In genomic region chr4:82435716-82436115, GRCm38 (mm10) we compare ENCODE assay signal across 9 mouse cellular contexts.
DNase-seq lines count a peak whose midpoint lies in the region; ATAC-seq and TF ChIP-seq lines count a peak whose summit lies in the region.
"Had no signal": no experiment of that assay in that cellular context is flagged by ENCODE, and none has a peak within 500 bp of the region (broad histone marks: within the 10 kb centered on the region; RNA-seq: fewer than 3 reads in every experiment).

No protein-coding gene starts in this region.

- WGBS in midbrain, postnatal 0 days, result 68% methylated on average over 5 of the region's 5 CpGs
- 51% methylated on average over 5 of the region's 5 CpGs for WGBS in midbrain, embryonic 15.5 days
- 24% methylated on average over 5 of the region's 5 CpGs for WGBS in forebrain, postnatal 0 days
- 58% methylated on average over 5 of the region's 5 CpGs for WGBS in kidney, embryonic 16.5 days
- 40% methylated on average over 5 of the region's 5 CpGs for WGBS in midbrain, embryonic 16.5 days

- no peak overlapping the region for H3K27ac ChIP-seq in midbrain, postnatal 0 days (ENCODE audit: low read depth, low read length)
- no peak overlapping the region for H3K27ac ChIP-seq in midbrain, embryonic 15.5 days
- no peak overlapping the region for H3K27ac ChIP-seq in forebrain, postnatal 0 days (ENCODE audit: low read depth, low read length)
- H3K27ac ChIP-seq in kidney, embryonic 16.5 days (ENCODE audit: low read length), result peak overlapping the region; percentile 68; the same call in 1 of the 2 replicates
- no peak overlapping the region for H3K27ac ChIP-seq in midbrain, embryonic 16.5 days (ENCODE audit: low read length)
- H3K27ac ChIP-seq: midbrain, embryonic 12.5 days had no signal

- DNase-seq in midbrain, postnatal 0 days (ENCODE audit: low spot score), result no peak
- DNase-seq in forebrain, postnatal 0 days, result no peak
- DNase-seq in c-Kit-positive CD71-positive TER-119-positive erythroid progenitor cells, embryonic 14.5 days (ENCODE audit: low spot score), result no peak
- DNase-seq in layer of hippocampus, adult 9-10 months (ENCODE audit: low spot score), result no peak

- no peaks in the 10 kb centered on the region; the same call in 1 of the 2 replicates for H3K4me1 ChIP-seq in midbrain, postnatal 0 days (ENCODE audit: insufficient read depth, low read length)
- H3K4me1 ChIP-seq in midbrain, embryonic 15.5 days, result peaks cover 15% of the 10 kb centered on the region; the same call in 1 of the 2 replicates
- H3K4me1 ChIP-seq in forebrain, postnatal 0 days (ENCODE audit: insufficient read depth), result peaks cover 31% of the 10 kb centered on the region
- H3K4me1 ChIP-seq in kidney, embryonic 16.5 days (ENCODE audit: insufficient read depth, low read length), result peaks cover 26% of the 10 kb centered on the region
- peaks cover 11% of the 10 kb centered on the region for H3K4me1 ChIP-seq in midbrain, embryonic 16.5 days (ENCODE audit: control insufficient read depth, insufficient read depth, low read length)

- no peak for TF ChIP-seq POLR2A in myocyte (IDR thresholded peaks at IDR 0.05; ENCODE audit: insufficient read length, low read depth)

- H3K9me3 ChIP-seq in midbrain, postnatal 0 days (ENCODE audit: low read length), result no peaks in the 10 kb centered on the region
- no peaks in the 10 kb centered on the region for H3K9me3 ChIP-seq in midbrain, embryonic 15.5 days
- no peaks in the 10 kb centered on the region for H3K9me3 ChIP-seq in forebrain, postnatal 0 days (ENCODE audit: low read length)
- H3K9me3 ChIP-seq in kidney, embryonic 16.5 days (ENCODE audit: low read length), result no peaks in the 10 kb centered on the region
- H3K9me3 ChIP-seq in midbrain, embryonic 16.5 days (replicated peaks; ENCODE audit: control insufficient read depth, low read length, poor library complexity, severe bottlenecking), result no peaks in the 10 kb centered on the region
- H3K9me3 ChIP-seq: midbrain, embryonic 12.5 days had no signal

- peak; percentile 13; the same call in 1 of the 2 replicates for ATAC-seq in midbrain, postnatal 0 days (ENCODE audit: low FRiP score)
- ATAC-seq in midbrain, embryonic 15.5 days (replicated peaks), result no peak
- peak; percentile 37 for ATAC-seq in forebrain, postnatal 0 days
- ATAC-seq in kidney, embryonic 16.5 days (ENCODE audit: low FRiP score, low TSS enrichment), result peak; percentile 86
- ATAC-seq in midbrain, embryonic 16.5 days, result no peak

- no peak overlapping the region for H3K9ac ChIP-seq in midbrain, postnatal 0 days (replicated peaks; ENCODE audit: low read length, poor library complexity, severe bottlenecking)
- H3K9ac ChIP-seq in midbrain, embryonic 15.5 days, result no peak overlapping the region
- no peak overlapping the region for H3K9ac ChIP-seq in forebrain, postnatal 0 days
- no peak overlapping the region for H3K9ac ChIP-seq in kidney, embryonic 16.5 days (replicated peaks; ENCODE audit: low read length)
- H3K9ac ChIP-seq in midbrain, embryonic 16.5 days (ENCODE audit: low read depth, low read length), result no peak overlapping the region
- H3K9ac ChIP-seq: midbrain, embryonic 12.5 days had no signal

- H3ac ChIP-seq in myocyte (ENCODE audit: control insufficient read depth, insufficient read length), result no peak overlapping the region

- H3K4me3 ChIP-seq in midbrain, postnatal 0 days (ENCODE audit: low read depth, low read length), result no peak overlapping the region
- H3K4me3 ChIP-seq in midbrain, embryonic 15.5 days, result no peak overlapping the region
- no peak overlapping the region for H3K4me3 ChIP-seq in forebrain, postnatal 0 days (ENCODE audit: low read depth, low read length)
- no peak overlapping the region for H3K4me3 ChIP-seq in kidney, embryonic 16.5 days (ENCODE audit: low read length)
- no peak overlapping the region for H3K4me3 ChIP-seq in myocyte
- no peak overlapping the region for H3K4me3 ChIP-seq in midbrain, embryonic 16.5 days (ENCODE audit: low read depth, low read length)
- H3K4me3 ChIP-seq: midbrain, embryonic 12.5 days had no signal

- H3K27me3 ChIP-seq in midbrain, postnatal 0 days (ENCODE audit: insufficient read depth, low read length), result no peaks in the 10 kb centered on the region
- no peaks in the 10 kb centered on the region for H3K27me3 ChIP-seq in midbrain, embryonic 15.5 days (replicated peaks)
- no peaks in the 10 kb centered on the region for H3K27me3 ChIP-seq in forebrain, postnatal 0 days (ENCODE audit: insufficient read depth, low read length)
- H3K27me3 ChIP-seq in kidney, embryonic 16.5 days (ENCODE audit: insufficient read depth, low read length), result no peaks in the 10 kb centered on the region
- no peaks in the 10 kb centered on the region for H3K27me3 ChIP-seq in myocyte (ENCODE audit: control insufficient read depth, insufficient read depth, insufficient read length)
- no peaks in the 10 kb centered on the region for H3K27me3 ChIP-seq in midbrain, embryonic 16.5 days (ENCODE audit: control insufficient read depth, insufficient read depth, low read depth, low read length)
- H3K27me3 ChIP-seq: midbrain, embryonic 12.5 days had no signal

- H3K36me3 ChIP-seq in midbrain, postnatal 0 days (ENCODE audit: insufficient read depth, low read length), result no peaks in the 10 kb centered on the region
- H3K36me3 ChIP-seq in midbrain, embryonic 15.5 days (replicated peaks), result no peaks in the 10 kb centered on the region
- H3K36me3 ChIP-seq in forebrain, postnatal 0 days (ENCODE audit: insufficient read depth), result no peaks in the 10 kb centered on the region
- no peaks in the 10 kb centered on the region for H3K36me3 ChIP-seq in kidney, embryonic 16.5 days (ENCODE audit: insufficient read depth, low read length)
- no peaks in the 10 kb centered on the region for H3K36me3 ChIP-seq in myocyte (ENCODE audit: control insufficient read depth, insufficient read depth)
- no peaks in the 10 kb centered on the region for H3K36me3 ChIP-seq in midbrain, embryonic 16.5 days (ENCODE audit: control insufficient read depth, insufficient read depth, low read length)
- H3K36me3 ChIP-seq: midbrain, embryonic 12.5 days had no signal

- no peak overlapping the region for H3K4me2 ChIP-seq in midbrain, postnatal 0 days (ENCODE audit: low read depth, low read length, poor library complexity, severe bottlenecking)
- H3K4me2 ChIP-seq in midbrain, embryonic 15.5 days, result no peak overlapping the region
- no peak overlapping the region for H3K4me2 ChIP-seq in forebrain, postnatal 0 days (ENCODE audit: low read depth)
- no peak overlapping the region for H3K4me2 ChIP-seq in kidney, embryonic 16.5 days (replicated peaks; ENCODE audit: low read depth, low read length)
- peak overlapping the region; percentile 81 for H3K4me2 ChIP-seq in myocyte (ENCODE audit: low read depth)
- H3K4me2 ChIP-seq in midbrain, embryonic 16.5 days (ENCODE audit: low read length), result no peak overlapping the region
- H3K4me2 ChIP-seq: midbrain, embryonic 12.5 days had no signal

- H3K79me2 ChIP-seq in myocyte (ENCODE audit: control insufficient read depth, insufficient read depth), result peaks cover 47% of the 10 kb centered on the region

- no peak for TF ChIP-seq CTCF in midbrain, postnatal 0 days (IDR thresholded peaks at IDR 0.05)
- TF ChIP-seq CTCF in forebrain, postnatal 0 days (IDR thresholded peaks at IDR 0.05; ENCODE audit: low read depth), result no peak

TF ChIP-seq in myocyte, 11 proteins besides CTCF, POLR2A, EP300 and RAD21:
- TF ChIP-seq REST (IDR thresholded peaks at IDR 0.05; ENCODE audit: insufficient read depth, insufficient read length) (no peak), SRF (IDR thresholded peaks at IDR 0.05; ENCODE audit: control insufficient read depth, insufficient read length, low read depth) (no peak), TCF3 (IDR thresholded peaks at IDR 0.05; ENCODE audit: insufficient read length, low read depth) (no peak), USF1 (IDR thresholded peaks at IDR 0.05; ENCODE audit: low read depth) (no peak), POLR2AphosphoS2 (IDR thresholded peaks at IDR 0.05; ENCODE audit: insufficient read length, low read depth) (no peak), MYOD1 (IDR thresholded peaks at IDR 0.05; ENCODE audit: control insufficient read depth in 1 of 3, insufficient read length in 2 of 3, low read depth in 2 of 3) (no peak), TCF12 (IDR thresholded peaks at IDR 0.05; ENCODE audit: insufficient read depth, poor library complexity, severe bottlenecking) (no peak), E2F4 (IDR thresholded peaks at IDR 0.05; ENCODE audit: insufficient read depth) (no peak), MYOG (IDR thresholded peaks at IDR 0.05; ENCODE audit: control insufficient read depth in 1 of 3, insufficient read depth in 1 of 3, insufficient read length in 2 of 3, low read depth in 2 of 3) (no peak), MAX (IDR thresholded peaks at IDR 0.05; ENCODE audit: low read depth) (no peak), CEBPB (IDR thresholded peaks at IDR 0.05; ENCODE audit: insufficient read depth, poor library complexity, severe bottlenecking) (no peak)

Comparison
In these comparisons a context has a peak if more than half of its experiments do, and no peak if none do; other contexts are left out.
1. ATAC-seq: peak in midbrain, postnatal 0 days (single experiment), forebrain, postnatal 0 days (single experiment) and kidney, embryonic 16.5 days (single experiment); none in midbrain, embryonic 15.5 days (single experiment) and midbrain, embryonic 16.5 days (single experiment).